Mouse (Mus musculus) spleen, adult 2 months (tissue): ENCODE results near the gene Mcemp1. TPM values are rescaled to one million over a fixed set of nuclear protein-coding genes. Genes with fewer than 3 reads are reported as not detected.
A peak's percentile ranks its signal among the peaks of the same experiment; 100 is the strongest.

Experiments used
- DNase-seq, 2 experiments: peaks; one replicate each; pipeline versions ENCODE4 v3.0.0 to v3.0.0-alpha.2; 2012 to 2021; ENCODE audit warnings: low spot score in 2 of 2, low read depth in 1 of 2
- H3K27ac ChIP-seq: fragments of 200-500 bp; 2 replicates; pipeline ENCODE4 v1.5.1; 2012; ENCODE audit warnings: low read length, inconsistent platforms; ENCODE audit not compliant: insufficient read depth
- H3K27me3 ChIP-seq: fragments of 200-500 bp; 2 replicates; pipeline ENCODE4 v1.6.1; 2012; ENCODE audit warnings: mild to moderate bottlenecking, moderate library complexity, low read length, inconsistent platforms; ENCODE audit not compliant: control insufficient read depth, insufficient read depth
- H3K36me3 ChIP-seq: fragments of 200-500 bp; 2 replicates; pipeline ENCODE4 v1.6.1; 2012; ENCODE audit warnings: mild to moderate bottlenecking, low read length, inconsistent platforms; ENCODE audit not compliant: control insufficient read depth, insufficient read depth
- H3K4me1 ChIP-seq: fragments of 200-500 bp; 2 replicates; pipeline ENCODE4 v1.6.1; 2011; ENCODE audit warnings: inconsistent platforms; ENCODE audit not compliant: control insufficient read depth, insufficient read depth, insufficient read length
- H3K4me3 ChIP-seq: fragments of 200-500 bp; 2 replicates; pipeline ENCODE4 v1.5.1; 2011; ENCODE audit warnings: mild to moderate bottlenecking, inconsistent platforms; ENCODE audit not compliant: insufficient read depth, insufficient read length; ENCODE audit errors: extremely low read depth
- CTCF ChIP-seq: fragments of 200-500 bp; IDR thresholded peaks from 2 replicates; pipeline ENCODE4 v1.5.1; 2011; ENCODE audit warnings: mild to moderate bottlenecking, inconsistent platforms; ENCODE audit not compliant: insufficient read depth, insufficient read length, insufficient replicate concordance; ENCODE audit errors: extremely low read depth
- POLR2A ChIP-seq: fragments of 200-500 bp; IDR thresholded peaks from 2 replicates; pipeline ENCODE4 v1.6.1; 2011; ENCODE audit warnings: low read depth, low read length, inconsistent platforms
- WGBS: fragments of 180-500 bp; shearing (Covaris S2); methylation state at CpG from one replicate; pipeline ENCODE4 v1.1.7; 2018; 5-methylcytosine and 5-hydroxymethylcytosine counted together
- polyA plus RNA-seq: library from polyadenylated mRNA; depleted of rRNA; stranded (reverse); fragments of >200 nt; gene quantifications from 2 replicates; pipeline ENCODE4 v1.2.3, GENCODE M21; 2012

Gene Mcemp1
- polyA plus RNA-seq, 1 experiment = 5.3 TPM

- 70% methylated on average over 1 of the region's 1 CpGs for WGBS
Measured at GRCm38 (mm10) chr8:3648990-3649389, 16.6 kb upstream of the Mcemp1 start.

DNA sequence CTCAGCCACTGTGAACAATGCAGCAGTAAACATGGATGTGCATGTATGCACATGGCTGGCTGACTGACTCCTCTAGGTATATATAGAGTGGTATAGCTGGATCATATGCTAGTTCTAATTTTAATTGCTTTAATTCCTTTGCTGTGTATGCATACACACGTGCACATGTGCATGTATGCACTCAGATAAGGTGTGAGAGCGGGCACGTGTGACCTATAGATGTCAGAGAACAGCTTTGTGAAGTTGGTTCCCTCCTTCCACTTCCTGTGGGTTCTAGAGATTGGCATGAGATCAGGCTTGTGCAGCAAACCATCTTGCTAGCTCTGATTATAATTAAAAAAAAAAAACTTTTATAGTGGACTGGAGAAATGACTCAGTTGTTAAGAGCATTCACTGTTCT is 12.7 kb upstream of the Mcemp1 start:
- H3K27ac ChIP-seq = no peak overlapping the region
- no peak for TF ChIP-seq CTCF
- TF ChIP-seq POLR2A = no peak
- H3K4me1 ChIP-seq = no peaks in the 10 kb centered on the region
- WGBS = 32% methylated on average over 3 of the region's 3 CpGs
- DNase-seq = no peak
- H3K36me3 ChIP-seq = no peaks in the 10 kb centered on the region
- H3K27me3 ChIP-seq = no peaks in the 10 kb centered on the region
- H3K4me3 ChIP-seq = no peak overlapping the region

More at GRCm38 (mm10) chr8:3648990-3649389, 16.6 kb upstream of the Mcemp1 start:
- no peak for DNase-seq
- Histone ChIP-seq H3K4me1 (no peaks in the 10 kb centered on the region), H3K36me3 (no peaks in the 10 kb centered on the region), H3K4me3 (no peak overlapping the region), H3K27me3 (no peaks in the 10 kb centered on the region), H3K27ac (no peak overlapping the region)
- no peak for TF ChIP-seq POLR2A
- no peak for TF ChIP-seq CTCF

- Histone ChIP-seq H3K36me3 (no peaks in the 10 kb centered on the region), H3K27me3 (no peaks in the 10 kb centered on the region), H3K4me3 (no peak overlapping the region), H3K27ac (no peak overlapping the region), H3K4me1 (no peaks in the 10 kb centered on the region; the same call in none of the 2 replicates)
- TF ChIP-seq CTCF = no peak
- 86% methylated on average over 11 of the region's 11 CpGs for WGBS
- no peak for DNase-seq
Measured at GRCm38 (mm10) chr8:3654726-3655508, 10.6 kb upstream of the Mcemp1 start.

DNA sequence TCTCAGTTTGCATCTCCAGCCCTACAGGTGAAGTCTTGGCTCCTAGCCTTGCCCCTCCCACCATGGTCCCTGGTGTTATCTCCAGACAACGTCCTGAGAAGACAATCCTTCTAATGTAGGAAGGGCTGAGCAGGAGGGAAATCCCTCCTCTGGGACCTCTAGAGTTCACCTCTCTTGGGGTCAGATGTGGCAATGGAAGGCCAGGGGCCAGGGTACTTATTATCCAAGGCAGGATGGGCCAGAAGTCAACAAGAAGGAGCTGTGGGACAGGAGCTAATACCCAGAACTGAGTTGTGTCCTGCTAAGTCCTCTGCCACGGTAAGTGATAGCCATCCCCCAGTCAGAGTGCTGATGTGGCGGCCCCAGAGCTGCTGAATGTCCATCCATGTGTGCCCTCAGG is 10.0 kb upstream of the Mcemp1 start, which contains the start of gene Retn:
Retn (plus strand) TSS at position 245 of the 400 bp plus-strand sequence.
- Histone ChIP-seq H3K36me3 (no peaks in the 10 kb centered on the region), H3K27ac (no peak within 1 kb of the TSS), H3K4me3 (no peak within 1 kb of the TSS), H3K4me1 (peaks cover under 1% of the 10 kb centered on the region), H3K27me3 (no peaks in the 10 kb centered on the region)
- no peak for DNase-seq
- no peak for TF ChIP-seq CTCF
- TF ChIP-seq POLR2A = no peak
- WGBS = 82% methylated on average over 3 of the region's 3 CpGs

GRCm38 (mm10) chr8:3656725-3657381 is 8.7 kb upstream of the Mcemp1 start:
- Histone ChIP-seq H3K36me3 (no peaks in the 10 kb centered on the region), H3K27ac (no peak overlapping the region), H3K4me1 (peaks cover 4% of the 10 kb centered on the region), H3K4me3 (no peak overlapping the region), H3K27me3 (no peaks in the 10 kb centered on the region)
- no peak for TF ChIP-seq CTCF
- no peak for TF ChIP-seq POLR2A
- 32% methylated on average over 7 of the region's 7 CpGs for WGBS
- DNase-seq = no peak

DNA sequence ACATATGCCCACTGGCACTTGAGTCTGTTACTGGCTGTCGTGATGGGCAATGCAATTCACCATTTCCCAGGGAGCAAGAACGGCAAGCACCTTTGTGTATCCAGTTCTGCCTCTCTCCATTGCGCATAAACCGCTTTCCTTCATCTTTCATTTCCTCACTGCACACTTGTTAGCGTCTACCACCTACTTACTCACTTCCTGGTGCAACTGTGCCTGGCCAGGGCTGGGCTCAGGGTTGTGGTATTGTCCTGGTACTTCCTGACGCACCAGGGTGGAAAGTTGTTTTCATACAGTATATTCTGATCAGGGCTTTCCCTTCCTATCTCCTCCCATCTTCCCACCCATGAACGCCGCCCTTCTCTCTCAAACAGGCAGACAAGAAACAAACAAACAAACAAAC is 4.7 kb upstream of the Mcemp1 start:
- TF ChIP-seq CTCF = no peak
- TF ChIP-seq POLR2A = no peak
- H3K4me3 ChIP-seq = no peak overlapping the region
- H3K27me3 ChIP-seq = no peaks in the 10 kb centered on the region
- H3K27ac ChIP-seq = peak overlapping the region; percentile 7
- no peaks in the 10 kb centered on the region for H3K36me3 ChIP-seq
- peaks cover 16% of the 10 kb centered on the region for H3K4me1 ChIP-seq
- WGBS = 31% methylated on average over 8 of the region's 8 CpGs
- DNase-seq = no peak

- 26% methylated on average over 5 of the region's 5 CpGs for WGBS
- H3K27me3 ChIP-seq = no peaks in the 10 kb centered on the region
- peaks cover 17% of the 10 kb centered on the region for H3K4me1 ChIP-seq
- DNase-seq = no peak
- peak overlapping the region; percentile 60 for H3K27ac ChIP-seq
- TF ChIP-seq POLR2A (no peak), CTCF (no peak)
- H3K4me3 ChIP-seq = no peak overlapping the region
- H3K36me3 ChIP-seq = no peaks in the 10 kb centered on the region
Measured at GRCm38 (mm10) chr8:3664405-3664804, 1.1 kb upstream of the Mcemp1 start.
